Mouse (Mus musculus): ENCODE measurements around the gene Cep164.
"Not testable (repeated sequence)": the region's sequence is repeated elsewhere in the genome, so short reads cannot be mapped to it uniquely, and the experiment has no call there.

Gene Cep164

DNA sequence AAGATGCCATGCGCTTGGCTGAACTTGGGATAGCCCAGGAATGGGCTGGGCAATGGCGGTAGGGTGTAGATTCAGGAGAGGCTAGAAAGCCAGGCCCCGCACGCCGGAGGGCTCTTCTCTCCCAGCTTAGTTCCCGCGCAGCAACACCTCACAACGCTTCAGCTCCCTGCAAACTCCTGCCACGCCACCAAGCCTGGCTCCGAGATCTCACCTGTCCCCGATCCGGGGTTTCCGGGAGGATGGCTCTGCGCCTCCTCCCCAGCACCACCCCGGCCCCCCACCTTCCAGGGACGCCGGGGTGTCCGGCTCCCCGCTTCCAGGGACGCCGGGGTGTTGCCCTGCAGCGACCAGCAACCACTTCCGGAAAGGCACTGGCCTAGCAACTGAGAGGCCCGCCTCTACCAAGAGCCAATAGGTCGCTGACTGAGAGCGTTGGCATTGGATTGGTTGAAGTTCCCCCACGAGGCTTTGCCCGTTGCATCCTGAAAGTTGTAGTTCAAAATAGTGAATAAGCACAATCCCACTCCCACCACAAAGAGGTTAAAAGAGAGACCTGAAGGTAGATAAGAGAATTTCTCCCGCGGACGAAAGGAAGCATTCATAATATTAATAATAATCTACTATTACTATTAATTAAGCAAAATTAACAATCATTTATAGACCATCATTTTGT is at the start of gene Cep164:
Gene Cep164 (minus strand): TSS at position 401 of the 673 bp plus-strand sequence.
- peak; percentile 94 to 96 for DNase-seq (ENCODE audit: low spot score in 2 of 2)

DNA sequence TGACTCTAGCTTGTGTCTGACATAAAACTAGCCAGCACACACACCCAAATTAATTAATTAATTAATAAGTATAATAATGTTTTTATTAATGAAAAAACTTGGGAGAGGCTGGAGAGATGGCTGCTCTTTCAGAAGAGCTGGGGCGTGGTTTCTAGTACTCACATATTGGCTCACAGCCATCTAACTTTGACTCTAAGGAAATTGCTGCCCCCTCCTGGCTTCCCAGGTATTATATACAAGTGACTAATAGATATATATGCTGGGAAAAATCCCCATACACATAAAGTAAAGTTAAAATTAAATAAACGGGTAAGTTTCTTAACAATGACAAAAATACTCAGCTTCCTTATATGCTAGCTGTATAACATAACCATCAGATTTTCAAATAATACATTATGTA is 49.4 kb upstream of the Cep164 start:
- no peak for DNase-seq (ENCODE audit: low spot score in 2 of 2)

DNA sequence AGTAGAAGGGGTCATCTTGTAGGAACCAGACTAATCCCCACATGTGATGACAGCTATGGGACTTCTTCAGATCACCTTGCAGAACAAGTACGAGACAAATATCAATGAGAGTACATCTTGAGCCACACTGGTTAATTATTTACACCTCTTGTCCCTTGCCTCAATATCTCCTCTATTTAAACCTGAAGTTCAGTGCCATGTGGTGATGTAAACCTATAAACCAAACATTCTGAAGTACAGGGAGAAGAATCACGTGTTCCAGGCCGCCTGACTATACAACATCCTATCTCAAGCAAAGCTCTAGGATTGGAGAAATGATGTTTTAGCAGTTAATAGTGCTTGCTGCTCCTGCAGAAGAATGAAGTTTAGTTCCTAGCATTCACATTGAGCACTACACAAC is 41.8 kb upstream of the Cep164 start:
- no peak for DNase-seq (ENCODE audit: low spot score in 2 of 2)

DNA sequence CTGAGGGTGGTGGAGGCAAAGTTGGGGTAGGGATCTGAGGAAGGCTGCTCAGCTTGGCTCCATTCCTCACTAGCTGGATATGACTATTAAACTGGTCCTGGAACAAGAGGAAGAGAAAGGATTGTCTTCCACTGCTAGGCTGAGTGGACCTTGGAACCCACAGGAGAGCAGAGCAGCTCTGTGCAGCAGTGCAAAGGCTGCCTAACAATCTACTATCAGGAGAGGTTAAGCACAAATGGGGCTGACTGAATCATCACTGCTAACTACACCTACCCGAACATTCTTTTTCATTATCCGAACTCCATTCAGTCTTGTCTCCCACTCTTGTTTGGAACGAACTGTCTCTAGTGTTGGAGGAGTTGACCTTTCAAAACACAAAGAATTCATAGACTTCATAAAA is 40.7 kb upstream of the Cep164 start:
- no peak for DNase-seq (ENCODE audit: low spot score in 2 of 2)

DNA sequence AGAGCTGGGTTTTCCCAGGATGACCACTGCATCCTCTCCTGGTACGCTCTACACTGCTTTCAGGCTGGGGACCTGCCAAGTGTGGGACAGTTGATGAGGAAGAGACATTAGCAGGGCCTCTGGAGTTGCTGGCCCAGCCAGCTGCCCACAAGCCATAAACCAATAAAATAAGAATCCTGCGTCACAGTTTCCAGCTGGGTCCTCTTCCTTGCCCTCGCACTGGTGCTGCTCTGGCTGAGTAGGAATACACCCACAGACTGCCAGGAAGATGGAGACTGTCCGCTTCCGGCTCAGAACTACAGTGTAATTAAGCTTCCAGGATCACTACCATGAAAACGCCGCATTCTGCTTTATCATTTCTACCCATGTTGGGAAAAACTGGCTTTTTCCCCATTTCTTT is 33.3 kb upstream of the Cep164 start:
- DNase-seq (ENCODE audit: low spot score in 2 of 2), result no peak

DNA sequence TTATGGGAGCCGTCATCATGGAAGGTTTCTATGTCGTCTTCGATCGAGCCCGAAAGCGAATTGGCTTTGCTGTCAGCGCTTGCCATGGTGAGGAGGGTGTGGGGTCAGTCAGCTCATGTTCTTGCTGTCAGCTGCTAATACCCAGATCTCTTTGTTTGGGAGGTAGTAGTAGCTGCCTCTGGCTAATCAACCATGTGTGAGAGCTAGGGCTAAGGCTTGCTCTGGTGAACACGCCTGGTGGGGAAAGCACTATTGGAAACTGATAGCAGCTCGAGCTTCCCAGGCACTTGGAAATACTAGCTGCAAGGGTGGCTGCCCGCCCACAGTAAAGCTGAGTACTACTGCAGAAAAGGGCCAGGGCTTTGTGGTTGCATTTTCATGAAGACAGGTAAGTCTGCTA is 30.9 kb upstream of the Cep164 start:
- DNase-seq (ENCODE audit: low spot score in 2 of 2), result no peak

DNA sequence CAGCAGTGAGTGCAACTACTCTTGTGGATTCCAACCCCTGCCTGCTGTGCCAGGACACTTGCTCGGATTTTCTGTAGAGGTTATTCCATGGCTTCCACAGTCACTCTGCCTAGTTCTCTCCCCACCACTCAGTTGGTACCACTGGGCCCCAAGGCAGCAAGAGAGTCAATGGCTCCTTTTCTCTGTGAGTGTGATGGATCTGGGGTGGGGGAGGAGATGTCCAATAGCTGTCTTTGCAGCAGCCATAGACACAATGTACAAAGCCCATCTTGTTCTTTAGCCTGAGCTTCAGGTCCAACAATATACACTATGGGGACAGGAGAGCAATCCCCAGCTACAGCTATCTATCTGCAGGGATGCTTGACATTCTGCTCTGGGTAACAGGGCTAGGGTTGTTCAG is 25.6 kb upstream of the Cep164 start:
- peak in 1 of 2 experiments; percentile 19 for DNase-seq (ENCODE audit: low spot score in 2 of 2)

DNA sequence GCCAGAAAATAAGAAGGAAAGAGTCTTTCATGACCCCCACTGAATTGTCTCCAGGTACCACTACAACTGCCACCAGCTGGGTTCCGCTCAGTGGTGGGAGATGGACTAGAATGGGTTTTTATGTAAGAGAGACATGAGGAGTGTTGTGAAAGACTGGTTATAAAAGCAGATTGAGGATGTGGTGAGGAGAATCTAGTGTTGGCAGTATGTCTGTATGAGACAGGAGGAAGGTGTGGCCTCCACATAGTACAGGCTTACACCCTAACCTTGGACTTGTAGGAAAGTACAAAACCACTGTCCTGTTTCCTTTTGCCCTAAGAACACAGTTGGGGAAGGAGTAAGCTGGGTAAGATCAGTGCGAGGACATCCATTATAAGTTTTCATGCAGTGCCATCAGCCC is 25.2 kb upstream of the Cep164 start:
- no peak for DNase-seq (ENCODE audit: low spot score in 2 of 2)

DNA sequence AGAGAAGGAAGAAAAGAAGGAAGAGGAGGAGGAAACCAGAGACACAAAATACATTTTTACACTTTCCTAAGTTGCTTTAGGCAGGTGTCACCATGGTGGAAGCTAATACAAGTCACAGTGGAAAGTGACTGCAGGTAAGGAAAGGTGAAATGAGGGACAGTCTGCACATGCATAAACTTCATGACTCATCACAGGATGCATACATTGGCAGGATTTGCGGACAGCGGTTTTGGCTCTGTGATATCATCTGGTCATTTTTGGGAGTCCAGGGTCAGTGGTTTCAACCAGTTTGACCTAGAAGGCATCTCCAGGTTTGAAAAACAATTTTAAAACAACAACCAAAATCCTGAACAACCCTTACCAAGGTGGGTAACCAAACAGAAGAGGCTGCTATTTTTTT is 23.3 kb upstream of the Cep164 start:
- peak in 1 of 2 experiments; percentile 16 for DNase-seq (ENCODE audit: low spot score in 2 of 2)

DNA sequence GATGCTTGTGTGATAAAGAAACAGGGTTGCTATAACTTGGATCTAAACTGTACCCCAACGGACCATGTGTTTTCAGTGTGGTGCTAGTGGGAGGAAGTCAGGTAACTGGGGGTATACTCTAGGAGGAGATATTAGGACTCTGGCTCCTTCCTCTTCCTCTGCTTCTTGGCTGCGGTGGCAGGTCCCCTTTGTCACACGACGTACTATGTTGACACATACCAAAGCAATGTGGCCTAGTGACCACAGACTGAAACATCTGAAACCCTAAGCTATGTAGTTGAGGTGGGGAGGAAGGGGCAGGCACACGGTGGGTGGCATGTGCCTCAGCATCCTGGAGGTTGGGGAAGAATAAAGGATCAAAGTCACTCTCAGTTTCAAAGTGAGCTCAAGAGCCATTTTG is 22.8 kb upstream of the Cep164 start:
- DNase-seq (ENCODE audit: low spot score in 2 of 2), result no peak

DNA sequence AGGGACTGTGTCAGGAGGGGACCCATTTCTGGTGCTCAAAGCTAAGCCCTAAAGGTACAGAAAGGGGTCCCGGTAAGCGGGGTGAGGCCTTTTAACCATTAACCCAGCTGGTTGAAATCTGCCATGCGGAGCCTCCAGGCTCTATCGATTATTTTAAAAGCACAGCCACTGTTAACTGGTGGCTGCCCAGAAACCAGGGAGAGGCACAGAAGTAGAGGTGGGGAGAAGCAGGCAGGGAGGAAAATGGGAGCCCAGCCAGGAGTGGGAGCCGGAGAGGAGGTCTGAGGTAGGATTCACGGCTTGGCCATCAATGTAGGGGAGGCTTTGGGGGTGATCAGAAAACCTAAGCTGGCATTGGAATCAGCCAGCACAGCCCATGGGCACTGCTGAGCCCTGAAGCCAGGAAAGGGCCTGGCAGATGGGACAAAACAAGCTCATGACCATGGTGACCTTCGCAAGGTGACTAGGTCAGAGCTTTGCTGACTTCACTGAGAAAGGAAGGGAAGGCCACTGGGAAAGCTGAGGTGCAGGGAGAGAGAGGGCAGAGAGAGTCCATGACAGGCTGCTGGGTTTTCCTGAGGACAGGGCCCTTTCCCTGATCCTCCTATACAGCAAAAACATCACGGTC is 22.2 kb upstream of the Cep164 start:
- no peak for DNase-seq (ENCODE audit: low spot score in 2 of 2)

DNA sequence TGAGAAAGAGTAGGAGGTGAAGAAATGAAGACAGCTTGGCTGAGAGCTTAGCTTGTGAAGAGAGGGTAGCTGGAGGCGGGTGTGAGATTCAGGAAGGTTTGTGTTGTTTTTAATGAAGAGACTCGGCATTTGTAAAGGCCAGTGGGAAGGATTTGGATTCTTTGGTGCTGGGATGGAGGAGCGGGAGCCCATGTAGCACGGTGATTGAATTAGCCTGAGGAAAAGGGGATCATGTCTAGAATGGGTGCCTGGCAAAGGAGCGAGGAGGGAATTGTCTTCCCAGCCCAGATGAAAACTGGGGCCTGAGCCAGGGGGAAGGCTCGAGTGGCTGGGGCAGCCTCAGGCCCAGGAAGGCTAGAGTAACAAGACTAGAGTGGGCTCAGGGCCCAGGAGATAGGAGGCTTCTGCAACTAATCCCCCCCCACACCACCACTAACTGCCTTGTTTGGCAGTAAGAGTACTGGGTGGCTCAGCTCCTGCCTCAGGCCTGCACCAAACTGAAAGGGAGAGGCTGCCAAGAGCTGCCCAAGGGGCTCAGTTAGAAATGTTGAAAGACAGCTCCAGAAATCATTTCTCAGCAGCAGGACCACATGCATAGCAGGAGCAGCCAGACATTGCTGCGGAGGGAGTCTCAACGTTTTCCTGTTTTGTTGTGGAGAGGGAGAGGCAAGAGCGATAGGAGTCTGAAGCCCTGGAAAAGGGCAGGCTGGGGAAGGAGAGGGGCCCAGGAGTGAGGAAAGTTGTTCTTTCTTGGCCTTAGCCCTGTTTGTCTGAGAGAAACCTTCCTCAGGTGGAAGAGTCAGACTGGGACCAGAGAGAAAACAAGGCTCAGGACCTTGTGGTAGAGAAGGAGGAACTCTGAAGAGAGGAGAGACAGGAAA is 21.3 kb upstream of the Cep164 start:
- DNase-seq (ENCODE audit: low spot score in 2 of 2), result peak; percentile 63 to 79

DNA sequence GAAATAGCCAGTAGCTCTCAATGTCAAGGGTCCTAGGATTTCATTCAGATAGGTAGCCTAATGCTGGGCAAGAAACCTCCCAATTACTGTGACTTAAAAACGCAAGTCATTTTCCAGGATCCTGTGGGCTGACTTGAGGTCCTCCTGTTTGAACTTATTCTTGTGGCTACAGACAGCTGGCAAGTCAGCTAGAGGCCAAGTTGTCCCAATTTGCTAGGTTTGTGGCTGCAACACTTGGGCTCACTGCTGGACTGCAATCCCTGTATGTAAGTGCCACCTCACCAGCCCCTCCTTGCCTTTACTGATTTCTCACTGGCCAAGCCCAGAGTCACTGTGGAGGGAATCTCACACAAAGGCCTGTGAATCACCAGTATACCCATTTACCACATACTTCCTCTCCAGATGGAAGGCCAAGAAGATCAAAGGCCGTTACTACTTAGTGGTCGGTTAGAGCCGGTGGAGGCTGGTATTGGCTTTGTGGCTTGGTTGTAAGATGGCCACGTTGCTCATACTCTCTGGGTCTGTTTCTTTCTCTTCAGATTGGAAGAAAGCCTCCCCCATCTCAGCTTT is 18.5 kb upstream of the Cep164 start:
- DNase-seq (ENCODE audit: low spot score in 2 of 2), result no peak

DNA sequence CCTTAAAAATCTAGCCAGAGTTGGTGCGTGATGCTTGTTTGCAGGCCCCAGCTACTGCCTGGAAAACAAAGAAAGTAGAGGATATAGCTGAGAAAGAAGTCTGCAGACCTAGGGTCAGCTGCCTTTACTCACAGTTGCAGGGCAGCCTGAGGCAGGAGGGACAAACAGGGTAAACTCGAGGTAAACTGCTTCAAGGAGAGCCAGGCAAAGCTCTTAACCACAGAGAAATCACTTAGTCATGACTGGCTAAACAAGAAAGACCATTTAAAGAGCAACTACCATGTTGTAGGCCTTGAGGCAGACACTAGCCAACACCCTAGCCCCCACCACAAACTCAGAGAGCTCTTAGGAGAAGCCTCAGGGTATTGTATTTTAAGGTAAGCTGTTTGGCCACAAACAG is 17.7 kb upstream of the Cep164 start:
- not testable (repeated sequence) for DNase-seq (ENCODE audit: low spot score in 2 of 2)

DNA sequence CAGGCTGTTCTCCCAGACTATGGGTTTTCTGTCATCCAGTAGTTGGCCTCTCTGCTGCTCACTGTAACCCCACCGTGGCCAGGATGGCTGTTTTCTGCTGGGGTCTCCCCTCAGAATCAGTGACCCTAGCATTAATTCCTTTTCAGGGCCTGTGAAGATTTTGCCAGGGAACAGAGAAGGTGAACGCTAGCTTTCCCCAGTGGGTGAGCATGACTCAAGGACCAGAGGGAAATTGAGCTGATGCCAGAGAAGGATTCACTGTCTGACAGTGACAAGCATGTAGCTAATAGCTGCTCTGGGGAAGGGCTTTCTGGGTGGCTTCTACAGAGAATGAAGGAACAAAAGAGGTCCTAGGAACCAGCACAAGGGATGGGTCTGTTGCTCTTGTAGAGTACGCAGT is 17.1 kb upstream of the Cep164 start:
- no peak for DNase-seq (ENCODE audit: low spot score in 2 of 2)

DNA sequence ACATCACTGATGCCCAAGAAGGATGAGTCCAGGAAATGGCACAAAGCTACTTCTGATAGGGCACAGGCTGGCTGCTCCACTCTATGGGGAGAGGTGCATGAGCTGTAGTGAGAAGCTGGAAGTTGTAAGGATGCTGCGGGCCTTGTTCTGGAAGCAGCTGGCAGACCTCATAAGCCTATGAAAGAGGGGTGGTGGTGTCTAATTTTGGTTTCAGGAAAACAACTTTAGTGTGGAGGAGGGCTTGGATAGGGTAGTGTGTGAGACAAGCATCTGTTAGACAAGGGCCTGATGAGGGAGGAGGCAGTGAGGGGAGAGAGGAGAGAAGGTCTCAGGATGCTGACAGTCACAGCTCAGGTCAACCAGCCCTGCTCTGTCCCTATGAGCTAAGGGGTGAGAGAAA is 15.3 kb upstream of the Cep164 start:
- no peak for DNase-seq (ENCODE audit: low spot score in 2 of 2)

DNA sequence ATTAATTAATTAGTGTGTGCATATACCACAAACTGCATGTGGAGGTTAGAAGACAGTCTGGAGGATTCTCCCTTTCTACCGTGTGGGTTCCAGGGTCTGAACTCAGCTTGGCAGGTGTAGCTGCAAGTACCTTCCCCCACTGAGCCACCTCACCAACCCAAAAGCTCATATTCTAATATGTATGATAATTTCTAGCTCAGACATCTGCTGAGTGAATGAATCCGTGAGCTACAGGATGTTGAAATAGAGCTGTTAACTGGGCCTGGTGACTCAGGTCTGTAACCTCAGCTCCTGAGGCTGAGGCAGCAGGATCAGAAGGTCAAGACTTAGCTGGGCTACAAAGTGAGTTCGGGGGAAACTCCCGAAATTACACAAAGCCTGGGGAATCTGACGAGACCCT is 14.5 kb upstream of the Cep164 start:
- no peak for DNase-seq (ENCODE audit: low spot score in 2 of 2)

DNA sequence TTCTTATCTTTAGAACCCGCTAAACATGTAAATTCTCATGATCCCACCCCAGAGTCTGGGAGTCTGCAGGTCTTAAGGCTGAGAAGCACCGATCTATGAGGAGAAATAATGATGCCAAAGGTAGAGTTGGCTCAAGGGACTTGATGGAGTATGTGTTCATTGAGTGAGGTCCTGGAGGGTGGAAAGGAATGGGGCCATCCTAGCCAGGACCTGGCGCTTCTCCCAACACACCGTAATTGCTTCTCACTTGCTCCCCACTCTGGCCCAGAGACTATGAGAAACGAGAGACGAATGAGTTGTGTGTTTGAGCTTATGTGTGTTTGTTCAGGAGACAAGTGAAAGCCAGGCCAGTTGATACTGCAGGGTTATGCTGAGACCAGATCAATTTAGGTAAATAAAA is 13.0 kb upstream of the Cep164 start:
- DNase-seq (ENCODE audit: low spot score in 2 of 2), result no peak

DNA sequence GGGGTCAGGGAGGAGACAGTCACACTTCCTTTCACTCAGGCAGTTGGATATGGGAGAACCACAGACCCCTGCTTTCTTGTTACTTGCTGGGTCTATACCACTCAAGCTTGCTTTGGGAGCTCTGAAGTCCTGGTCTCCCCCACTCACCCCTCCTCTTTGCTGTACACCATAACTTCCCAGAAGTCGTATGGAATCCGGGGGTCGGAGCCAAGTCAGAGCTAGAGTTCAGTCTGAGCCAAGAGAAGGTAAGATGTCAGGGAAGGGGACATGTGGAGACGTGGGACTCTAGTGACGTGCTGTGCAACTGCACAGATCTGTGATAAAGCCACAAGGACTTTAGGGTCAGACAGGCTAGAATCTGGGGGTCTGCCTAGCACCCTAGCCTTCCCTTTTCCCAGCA is 11.8 kb upstream of the Cep164 start:
- no peak for DNase-seq (ENCODE audit: low spot score in 2 of 2)

DNA sequence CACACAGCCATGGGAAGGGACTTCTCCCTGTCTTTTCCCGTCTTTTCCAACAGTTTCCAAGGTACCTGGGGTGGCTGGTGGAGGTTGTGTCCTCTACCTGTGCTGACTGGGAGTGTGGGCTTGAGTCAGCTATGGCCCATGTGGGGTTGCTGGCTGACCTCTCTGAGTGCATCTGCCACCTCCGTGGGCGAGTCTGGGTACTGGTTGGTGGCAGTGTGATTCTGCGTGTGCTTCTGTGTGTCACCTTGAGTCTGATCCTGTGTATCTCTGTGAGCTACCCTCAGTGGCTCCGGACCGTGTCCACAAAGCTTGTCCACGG is 11.4 kb upstream of the Cep164 start:
- DNase-seq (ENCODE audit: low spot score in 2 of 2), result no peak

DNA sequence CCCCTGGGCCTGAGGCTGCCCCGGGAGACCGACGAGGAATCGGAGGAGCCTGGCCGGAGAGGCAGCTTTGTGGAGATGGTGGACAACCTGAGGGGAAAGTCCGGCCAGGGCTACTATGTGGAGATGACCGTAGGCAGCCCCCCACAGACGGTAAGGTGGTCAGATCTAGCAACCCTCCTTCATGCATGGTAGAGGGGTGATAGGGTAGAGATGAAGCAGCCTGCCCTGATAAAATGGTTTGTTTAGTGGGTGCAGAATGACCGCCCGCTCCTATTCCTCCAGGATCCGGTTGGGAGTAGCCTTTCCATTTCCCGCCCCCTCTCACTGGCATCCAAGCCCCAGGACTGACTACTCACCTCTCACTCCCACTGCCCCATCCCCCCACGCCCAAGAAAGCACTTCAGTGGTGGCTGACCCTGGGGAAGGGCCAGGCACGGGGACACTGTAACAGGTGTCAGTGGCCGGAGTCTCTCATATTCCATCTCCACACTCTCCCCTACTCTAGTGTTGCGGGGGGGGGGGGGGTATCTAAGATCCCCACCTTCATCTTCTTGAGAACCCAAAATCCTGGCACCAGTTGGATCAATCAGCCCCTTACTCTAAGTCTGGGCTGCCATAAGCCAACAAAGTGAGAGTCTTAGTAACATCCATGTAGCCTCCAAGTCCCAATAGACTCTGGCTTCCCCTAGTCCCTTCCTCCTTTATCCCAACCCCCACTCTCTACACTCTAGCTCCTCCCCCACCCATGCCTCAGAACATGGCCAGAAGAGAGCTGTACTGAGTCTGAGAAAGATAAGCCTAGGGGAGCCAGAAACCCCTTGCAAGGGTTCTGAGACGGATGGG is 10.9 kb upstream of the Cep164 start:
- no peak for DNase-seq (ENCODE audit: low spot score in 2 of 2)
